Mouse (Mus musculus) layer of hippocampus, adult 8-10 months (tissue): ENCODE results near the gene Syt7. TPM values are rescaled to one million over a fixed set of nuclear protein-coding genes. Genes with fewer than 3 reads are reported as not detected.

ENCODE experiments used
- DNase-seq, 2 experiments: peaks; one replicate each; pipeline ENCODE4 v3.0.0; 2022; ENCODE audit warnings: low spot score in 2 of 2
- total RNA-seq, 4 experiments: library from RNA; stranded (reverse); gene quantifications; 2 replicates each; pipeline ENCODE4 v1.2.4; 2022

Syt7 gene
- total RNA-seq, 4 experiments from 2014 or later = 241 to 317 (median 281) TPM

DNA sequence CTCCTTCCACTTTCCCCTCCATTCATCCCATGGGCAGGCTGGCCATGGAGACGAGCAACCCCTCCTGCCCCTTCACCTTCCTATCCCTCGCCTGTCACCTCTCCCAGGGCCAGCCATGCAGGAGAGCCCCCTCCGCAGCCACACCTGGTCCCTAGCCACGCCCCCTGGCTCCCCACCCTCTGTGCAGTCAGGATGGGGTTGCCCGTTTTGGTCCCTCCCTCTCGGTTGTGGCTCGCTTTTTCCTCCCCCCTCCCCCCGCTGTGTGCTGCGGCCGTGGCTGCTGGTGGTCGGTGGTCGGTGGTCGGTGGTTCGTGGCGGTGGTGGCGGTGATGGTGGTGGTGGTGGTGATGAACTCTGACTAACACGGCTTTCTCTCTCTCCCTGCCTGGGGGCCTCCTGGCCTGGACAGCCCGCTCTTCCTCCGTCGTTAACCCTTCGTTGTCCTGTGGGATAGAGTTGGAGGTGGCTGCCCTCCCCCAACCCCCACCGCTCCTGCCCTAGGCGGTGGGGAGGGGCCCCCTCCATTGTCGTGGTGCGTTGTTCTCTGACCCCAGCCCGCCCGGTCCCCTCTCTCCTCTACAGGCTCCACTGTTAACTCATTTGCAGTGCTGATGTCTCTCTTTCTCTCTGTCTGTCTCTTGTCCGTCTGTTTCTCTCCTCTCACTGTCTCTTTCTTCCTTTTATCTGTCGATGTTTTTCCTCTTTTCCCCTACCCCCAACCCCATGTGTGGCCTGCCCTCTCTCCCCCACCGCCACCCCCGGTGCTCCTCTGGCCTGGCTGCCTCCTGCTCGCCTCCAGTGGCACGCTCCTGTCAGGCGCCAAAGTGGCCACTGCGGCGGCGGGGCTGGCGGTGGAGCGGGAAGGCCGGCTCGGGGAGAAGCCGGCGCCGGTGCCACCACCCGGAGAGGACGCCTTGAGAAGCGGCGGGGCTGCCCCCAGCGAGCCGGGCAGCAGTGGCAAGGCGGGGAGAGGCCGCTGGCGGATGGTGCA is 33.4 kb downstream of the Syt7 start:
- DNase-seq = no peak

GRCm38 (mm10) chr19:10424751-10425150 is 35.9 kb downstream of the Syt7 start:
- no peak for DNase-seq

GRCm38 (mm10) chr19:10425484-10426270 is 36.8 kb downstream of the Syt7 start:
- DNase-seq = no peak

DNA sequence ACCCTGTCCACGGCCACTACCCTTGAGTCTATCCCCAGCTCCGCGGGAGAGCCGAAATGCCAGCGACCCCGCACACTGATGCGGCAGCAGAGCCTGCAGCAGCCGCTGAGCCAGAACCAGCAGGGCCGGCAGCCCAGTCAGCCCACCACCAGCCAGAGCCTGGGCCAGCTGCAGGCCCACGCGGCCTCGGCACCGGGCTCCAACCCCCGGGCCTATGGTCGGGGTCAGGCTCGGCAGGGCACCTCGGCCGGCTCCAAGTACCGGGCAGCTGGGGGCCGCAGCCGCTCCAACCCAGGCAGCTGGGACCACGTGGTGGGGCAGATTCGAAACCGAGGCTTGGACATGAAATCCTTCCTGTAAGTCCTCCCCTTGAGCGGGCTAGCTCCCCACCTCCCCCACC is 37.4 kb downstream of the Syt7 start:
- no peak for DNase-seq

- DNase-seq = no peak
Observed at GRCm38 (mm10) chr19:10426793-10427192, 37.9 kb downstream of the Syt7 start.

GRCm38 (mm10) chr19:10427431-10427830 is 38.5 kb downstream of the Syt7 start:
- no peak for DNase-seq

DNA sequence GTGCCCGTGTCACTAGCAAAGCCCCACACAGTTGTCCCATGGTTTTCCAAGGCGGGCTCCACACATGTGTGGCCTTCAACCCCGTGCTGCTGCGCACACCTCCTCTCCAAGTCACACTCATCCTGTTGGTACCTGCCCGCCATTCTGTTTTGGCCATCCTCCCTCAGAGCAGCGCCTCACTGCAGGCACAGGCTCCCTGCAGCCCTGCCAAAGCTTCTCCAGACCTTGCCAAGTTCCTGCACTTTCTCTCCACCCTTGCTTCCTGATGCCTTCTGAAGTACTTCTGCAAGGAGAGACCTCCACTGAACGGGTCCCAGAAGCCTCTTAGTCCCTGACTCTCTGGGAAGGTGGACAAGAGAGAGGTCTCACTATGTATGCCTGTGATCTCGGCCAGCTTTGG is 40.5 kb downstream of the Syt7 start:
- no peak for DNase-seq

- no peak for DNase-seq
Observed at GRCm38 (mm10) chr19:10431410-10431809, 42.5 kb downstream of the Syt7 start.

GRCm38 (mm10) chr19:10431841-10432240 is 43.0 kb downstream of the Syt7 start:
- no peak for DNase-seq

GRCm38 (mm10) chr19:10433225-10433624 is 44.3 kb downstream of the Syt7 start:
- no peak for DNase-seq

- DNase-seq = peak; percentile 59 to 62
Observed at GRCm38 (mm10) chr19:10433879-10434540, 45.1 kb downstream of the Syt7 start.

DNA sequence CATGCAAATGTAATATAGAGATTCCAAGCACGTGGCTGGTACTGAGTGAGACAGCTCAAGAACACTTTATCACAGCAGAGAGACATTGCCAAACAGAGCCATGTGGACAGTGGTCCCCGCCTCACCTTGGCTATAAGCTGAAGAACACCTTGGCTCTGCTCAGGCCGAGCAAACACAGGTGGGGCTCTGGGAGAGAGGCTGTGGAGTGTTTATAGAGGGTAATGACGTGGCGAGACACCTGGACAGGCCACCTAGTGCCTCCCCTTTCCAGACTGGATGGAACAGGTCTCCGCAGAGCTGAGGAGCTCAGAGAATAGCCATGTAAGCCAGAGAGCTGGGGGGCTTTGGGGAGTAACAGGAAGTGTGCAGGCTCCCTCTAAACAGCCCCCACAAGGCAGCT is 46.0 kb downstream of the Syt7 start:
- DNase-seq = no peak

GRCm38 (mm10) chr19:10435908-10436307 is 47.0 kb downstream of the Syt7 start:
- DNase-seq = peak; percentile 70 to 77

GRCm38 (mm10) chr19:10436726-10437125 is 47.8 kb downstream of the Syt7 start:
- no peak for DNase-seq

DNA sequence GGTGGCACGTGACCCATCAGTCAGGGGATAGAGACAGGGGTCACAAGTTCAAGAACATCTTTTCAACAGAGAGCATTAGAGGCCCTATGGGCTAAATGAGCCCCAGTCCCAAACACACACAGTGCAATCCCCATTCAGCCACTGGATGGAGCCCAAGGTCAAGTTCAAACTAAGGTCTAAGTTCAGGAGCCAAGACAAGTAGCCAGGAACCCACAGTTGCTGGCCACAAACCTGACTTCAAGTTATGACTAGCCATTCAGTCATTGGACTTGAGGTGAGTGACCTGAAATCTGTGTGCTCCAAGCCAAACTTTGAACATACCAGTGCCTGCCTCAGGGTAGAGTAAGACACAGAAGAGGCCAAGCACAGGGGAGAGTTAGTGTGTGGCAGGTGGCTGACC is 48.6 kb downstream of the Syt7 start:
- no peak for DNase-seq

DNA sequence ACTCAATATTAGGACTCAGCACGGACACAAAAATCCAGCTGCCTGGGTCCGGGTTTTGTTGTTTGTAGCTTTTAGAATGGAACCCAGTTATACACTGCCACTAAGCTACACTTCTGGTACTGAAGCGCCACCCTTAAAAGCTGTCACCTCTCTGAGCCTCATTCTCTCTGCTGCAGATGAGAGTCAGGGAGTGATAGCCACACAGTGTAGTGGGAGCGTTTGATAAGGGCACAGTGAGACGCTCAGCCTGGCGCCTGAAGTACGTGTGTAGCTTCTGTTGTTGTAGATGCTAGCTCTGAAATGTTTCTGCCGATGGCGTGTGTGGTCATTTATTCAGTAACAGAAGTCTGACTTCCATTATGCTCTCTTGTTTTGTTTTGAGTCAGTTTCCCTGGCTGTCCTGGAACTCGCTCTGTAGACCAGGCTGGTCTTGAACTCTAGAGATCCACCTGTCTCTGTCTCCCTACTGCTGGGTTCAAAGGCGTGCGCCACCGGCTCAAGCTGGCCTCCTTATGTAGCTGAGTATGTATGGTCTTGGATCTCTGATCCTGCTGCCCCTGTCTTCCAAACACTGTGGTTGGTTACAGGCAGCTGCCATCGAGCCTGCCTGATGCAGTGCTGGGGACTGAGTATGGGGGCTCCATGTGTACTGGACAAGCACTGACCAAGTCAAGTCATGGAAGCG is 55.9 kb downstream of the Syt7 start:
- DNase-seq = no peak

DNA sequence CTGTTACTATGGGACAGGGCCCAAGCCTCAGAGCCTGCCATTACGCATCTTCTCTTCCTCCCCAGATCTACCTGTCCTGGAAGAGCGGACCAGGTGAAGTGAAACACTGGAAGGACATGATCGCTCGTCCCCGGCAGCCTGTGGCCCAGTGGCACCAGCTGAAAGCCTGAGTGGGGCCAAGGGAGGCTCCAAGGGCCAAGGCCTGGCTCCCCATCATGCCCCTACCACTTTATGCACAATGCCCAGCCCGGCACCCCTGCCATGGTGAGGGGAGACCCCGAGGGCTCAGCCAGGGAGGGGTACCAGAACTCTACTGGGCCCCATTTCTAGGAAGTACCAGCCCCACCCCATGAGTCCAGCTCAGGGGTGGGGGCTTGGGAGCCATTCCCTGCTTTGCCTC is 59.4 kb downstream of the Syt7 start:
- DNase-seq = no peak

- DNase-seq = no peak
Observed at GRCm38 (mm10) chr19:10449190-10449589, 60.3 kb downstream of the Syt7 start.

GRCm38 (mm10) chr19:10449708-10450107 is 60.8 kb downstream of the Syt7 start:
- peak; percentile 79 to 90 for DNase-seq

DNA sequence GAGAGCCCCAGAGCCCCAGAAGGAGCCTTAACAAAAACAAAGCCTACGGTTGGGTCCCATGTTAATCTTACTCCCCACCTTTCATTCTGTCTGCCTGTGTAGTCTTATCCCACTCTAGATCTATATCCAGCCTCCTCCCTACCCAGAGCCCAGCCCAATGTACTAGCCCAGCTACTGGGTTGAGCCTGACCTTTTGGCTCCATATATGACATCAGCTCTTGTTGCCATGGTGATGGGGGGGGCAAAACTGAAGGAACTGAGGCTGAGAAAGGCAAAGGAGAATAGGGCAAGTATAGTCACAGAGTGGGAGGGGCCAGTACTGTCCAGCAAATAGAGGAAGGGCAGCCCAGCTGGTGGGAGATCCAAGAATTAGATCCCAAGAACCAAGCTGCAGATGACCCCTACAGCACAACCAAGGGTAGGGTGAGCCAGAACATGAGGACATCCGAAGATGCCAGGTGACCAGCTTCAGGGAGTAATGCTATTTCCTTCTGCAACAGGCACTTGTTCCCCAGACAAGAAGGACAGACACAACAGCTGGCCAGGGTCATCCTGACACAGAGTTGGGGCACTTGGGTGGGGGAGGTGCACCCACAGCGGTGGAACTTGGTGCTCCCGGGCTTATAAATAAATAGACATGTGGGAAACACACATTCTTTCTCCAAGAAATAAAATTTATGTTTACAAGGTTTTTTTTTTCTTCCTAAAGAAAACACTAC is 66.0 kb downstream of the Syt7 start:
- DNase-seq = no peak

- DNase-seq = no peak
Observed at GRCm38 (mm10) chr19:10455437-10455806, 66.5 kb downstream of the Syt7 start.
